Mouse (Mus musculus) bone marrow macrophage, adult 2 months (primary cell): ENCODE data around the gene Gm10406.
"Not testable (repeated sequence)": the region's sequence is repeated elsewhere in the genome, so short reads cannot be mapped to it uniquely, and the experiment has no call there.

ENCODE experiments used
- CTCF ChIP-seq: IDR thresholded peaks from 2 replicates; pipeline ENCODE4 v1.5.1; 2012; ENCODE audit warnings: low read depth, mild to moderate bottlenecking, low read length, moderate library complexity
- POLR2A ChIP-seq: IDR thresholded peaks from 2 replicates; pipeline ENCODE4 v1.6.1; 2012; ENCODE audit warnings: mild to moderate bottlenecking, low read depth, low read length, borderline replicate concordance

DNA sequence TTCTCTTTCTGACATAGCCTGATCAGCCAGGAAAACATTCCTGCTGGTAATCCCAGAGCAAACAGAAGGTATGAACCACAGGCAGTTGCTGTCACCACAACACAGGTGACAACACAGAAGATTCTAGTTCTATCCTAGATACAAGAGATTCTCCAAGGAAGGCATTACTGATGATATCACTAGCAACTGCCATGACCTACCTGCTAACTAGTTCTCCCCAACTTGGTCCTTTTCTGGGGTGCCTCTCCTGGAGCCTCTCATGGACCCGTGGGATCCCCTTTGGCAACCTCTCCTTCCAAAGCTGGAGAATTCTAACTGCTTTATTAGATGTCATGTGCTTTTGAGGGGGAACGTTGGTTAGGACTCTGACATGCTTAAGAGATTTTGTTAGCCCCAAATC, 17.6 kb upstream of the Gm10406 start, which contains the start of gene Gm3685:
- not testable (repeated sequence) for TF ChIP-seq CTCF, POLR2A
